Mouse (Mus musculus): ENCODE results near the gene Spen. TPM values are rescaled to one million over a fixed set of nuclear protein-coding genes. Genes with fewer than 3 reads are reported as not detected.

Spen gene
- total RNA-seq, 2 experiments from 2014 or later = 51.6 to 67.6 TPM

- DNase-seq (ENCODE audit: extremely low spot score in 1 of 2, low spot score in 1 of 2) = no peak
These were observed 80.2 kb downstream of the Spen start for GRCm38 (mm10) chr4:141458236-141458635.

- no peak for DNase-seq (ENCODE audit: extremely low spot score in 1 of 2, low spot score in 1 of 2)
These were observed 82.0 kb downstream of the Spen start for GRCm38 (mm10) chr4:141456193-141456938.

GRCm38 (mm10) chr4:141455526-141455925 is 82.9 kb downstream of the Spen start:
- DNase-seq (ENCODE audit: extremely low spot score in 1 of 2, low spot score in 1 of 2) = no peak

- DNase-seq (ENCODE audit: extremely low spot score in 1 of 2, low spot score in 1 of 2) = no peak
These were observed 83.6 kb downstream of the Spen start for GRCm38 (mm10) chr4:141454581-141455350.

GRCm38 (mm10) chr4:141451916-141452450 is 86.4 kb downstream of the Spen start:
- DNase-seq (ENCODE audit: extremely low spot score in 1 of 2, low spot score in 1 of 2) = no peak

- no peak for DNase-seq (ENCODE audit: extremely low spot score in 1 of 2, low spot score in 1 of 2)
These were observed 87.1 kb downstream of the Spen start for GRCm38 (mm10) chr4:141451251-141451650.

- DNase-seq (ENCODE audit: extremely low spot score in 1 of 2, low spot score in 1 of 2) = no peak
These were observed 92.2 kb downstream of the Spen start for GRCm38 (mm10) chr4:141446211-141446610.

- no peak for DNase-seq (ENCODE audit: extremely low spot score in 1 of 2, low spot score in 1 of 2)
These were observed 93.1 kb downstream of the Spen start for GRCm38 (mm10) chr4:141445328-141445720.

- DNase-seq (ENCODE audit: extremely low spot score in 1 of 2, low spot score in 1 of 2) = peak; percentile 83
These were observed 93.7 kb downstream of the Spen start, which contains the start of gene Zbtb17 for GRCm38 (mm10) chr4:141444451-141445327. Zbtb17 (plus strand) TSS chr4:141444654.

GRCm38 (mm10) chr4:141443641-141444429 is 94.6 kb downstream of the Spen start:
- no peak for DNase-seq (ENCODE audit: extremely low spot score in 1 of 2, low spot score in 1 of 2)

GRCm38 (mm10) chr4:141440877-141441276 is 97.5 kb downstream of the Spen start:
- no peak for DNase-seq (ENCODE audit: extremely low spot score in 1 of 2, low spot score in 1 of 2)

GRCm38 (mm10) chr4:141439083-141439803 is 99.2 kb downstream of the Spen start:
- DNase-seq (ENCODE audit: extremely low spot score in 1 of 2, low spot score in 1 of 2) = no peak

- no peak for DNase-seq (ENCODE audit: extremely low spot score in 1 of 2, low spot score in 1 of 2)
These were observed 102.4 kb downstream of the Spen start, which contains the start of gene Srarp for GRCm38 (mm10) chr4:141435974-141436373. Srarp (minus strand) TSS chr4:141436105.

GRCm38 (mm10) chr4:141433191-141433590 is 105.2 kb downstream of the Spen start:
- no peak for DNase-seq (ENCODE audit: extremely low spot score in 1 of 2, low spot score in 1 of 2)

GRCm38 (mm10) chr4:141432666-141433065 is 105.7 kb downstream of the Spen start:
- no peak for DNase-seq (ENCODE audit: extremely low spot score in 1 of 2, low spot score in 1 of 2)

- DNase-seq (ENCODE audit: extremely low spot score in 1 of 2, low spot score in 1 of 2) = peak; percentile 58 to 76
These were observed 107.4 kb downstream of the Spen start for GRCm38 (mm10) chr4:141430997-141431396.

GRCm38 (mm10) chr4:141429847-141430246 is 108.5 kb downstream of the Spen start:
- peak in 1 of 2 experiments; percentile 30 for DNase-seq (ENCODE audit: extremely low spot score in 1 of 2, low spot score in 1 of 2)

GRCm38 (mm10) chr4:141429381-141429780 is 109.0 kb downstream of the Spen start:
- no peak for DNase-seq (ENCODE audit: extremely low spot score in 1 of 2, low spot score in 1 of 2)

GRCm38 (mm10) chr4:141427921-141428320 is 110.5 kb downstream of the Spen start:
- no peak for DNase-seq (ENCODE audit: extremely low spot score in 1 of 2, low spot score in 1 of 2)

All from layer of hippocampus, postnatal 25 days (tissue).